Mouse (Mus musculus): ENCODE measurements around the gene Spice1. TPM values are rescaled to one million over a fixed set of nuclear protein-coding genes. Genes with fewer than 3 reads are reported as not detected.

Spice1 gene
- total RNA-seq, 1 experiment: 15.3 TPM

DNA sequence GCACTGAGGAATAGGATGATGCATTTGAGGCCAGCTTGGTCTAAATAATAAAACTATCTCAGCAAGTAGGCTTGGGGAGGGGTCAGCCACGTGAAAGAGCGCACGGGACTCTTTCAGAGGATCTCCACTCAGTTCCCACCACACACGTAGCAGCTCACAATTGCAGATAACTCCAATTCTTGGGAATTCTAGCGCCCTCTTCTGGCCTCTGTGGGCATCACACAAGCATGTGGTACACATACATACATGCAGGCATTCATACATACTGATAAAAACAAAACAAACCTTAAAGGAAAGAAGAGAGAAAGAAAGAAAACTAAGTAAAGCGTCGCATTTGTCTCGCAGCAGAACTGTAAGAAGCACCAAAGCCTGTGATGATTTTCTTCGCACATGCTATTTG is 16.3 kb upstream of the Spice1 start:
- H3K9ac ChIP-seq (ENCODE audit: insufficient read depth, low read depth, low read length, poor library complexity, severe bottlenecking): no peak overlapping the region
- in situ Hi-C loops (cut with MboI; ENCODE audit: low sequenced_read_pairs in 2 of 2, unreplicated experiment in 2 of 2): no loop called here
- TF ChIP-seq CHD2 (IDR thresholded peaks at IDR 0.05; ENCODE audit: low read depth, low read length) (no peak), HCFC1 (IDR thresholded peaks at IDR 0.05; ENCODE audit: borderline replicate concordance, insufficient read depth, low read length) (no peak), ZNF384 (IDR thresholded peaks at IDR 0.05; ENCODE audit: low read depth, low read length) (no peak)
- H3K4me3 ChIP-seq (ENCODE audit: insufficient read depth in 1 of 2, low read depth in 1 of 2, low read length in 2 of 2, poor library complexity in 1 of 2, severe bottlenecking in 1 of 2): no peak overlapping the region
- H3K27ac ChIP-seq (ENCODE audit: insufficient read depth, low read depth, low read length, poor library complexity, severe bottlenecking): no peak overlapping the region
- no peaks in the 10 kb centered on the region for H3K9me3 ChIP-seq (ENCODE audit: control insufficient read depth, insufficient read depth, low read depth, low read length)
- H3K36me3 ChIP-seq (ENCODE audit: control insufficient read depth, insufficient read depth, low read length, poor library complexity, severe bottlenecking): no peaks in the 10 kb centered on the region
- H3K4me1 ChIP-seq (ENCODE audit: control insufficient read depth in 2 of 2, insufficient read depth in 2 of 2, low read length in 2 of 2, poor library complexity in 1 of 2): no peaks in the 10 kb centered on the region; a peak in 2 of 4 replicates
- DNase-seq (ENCODE audit: low read depth, low spot score): no peak

DNA sequence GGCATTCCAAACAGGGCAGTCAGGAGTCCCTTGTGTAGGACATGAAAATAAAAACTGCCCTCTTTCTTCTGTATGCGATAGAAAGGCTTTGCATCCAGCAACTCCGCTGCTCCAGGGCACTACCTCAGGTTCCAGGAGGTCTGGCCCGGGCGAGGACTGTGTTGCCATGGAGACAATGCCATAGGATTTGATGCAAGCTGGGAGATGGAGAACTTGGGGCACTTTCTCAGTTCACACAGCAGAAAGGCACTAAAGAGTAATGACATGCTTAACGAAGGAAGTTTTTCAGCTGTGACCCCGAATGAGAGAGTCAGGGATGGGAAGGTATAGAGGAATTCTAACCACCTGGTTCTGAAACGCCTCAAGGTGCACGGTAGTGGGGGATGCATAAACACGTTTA is 15.8 kb upstream of the Spice1 start:
- Histone ChIP-seq H3K4me1 (ENCODE audit: control insufficient read depth in 2 of 2, insufficient read depth in 2 of 2, low read length in 2 of 2, poor library complexity in 1 of 2) (no peaks in the 10 kb centered on the region; a peak in 2 of 4 replicates), H3K27ac (ENCODE audit: insufficient read depth, low read depth, low read length, poor library complexity, severe bottlenecking) (no peak overlapping the region), H3K9ac (ENCODE audit: insufficient read depth, low read depth, low read length, poor library complexity, severe bottlenecking) (no peak overlapping the region), H3K9me3 (ENCODE audit: control insufficient read depth, insufficient read depth, low read depth, low read length) (no peaks in the 10 kb centered on the region), H3K4me3 (ENCODE audit: insufficient read depth in 1 of 2, low read depth in 1 of 2, low read length in 2 of 2, poor library complexity in 1 of 2, severe bottlenecking in 1 of 2) (no peak overlapping the region), H3K36me3 (ENCODE audit: control insufficient read depth, insufficient read depth, low read length, poor library complexity, severe bottlenecking) (no peaks in the 10 kb centered on the region)
- in situ Hi-C loops (cut with MboI; ENCODE audit: low sequenced_read_pairs in 2 of 2, unreplicated experiment in 2 of 2): no loop called here
- no peak for TF ChIP-seq ZNF384 (IDR thresholded peaks at IDR 0.05; ENCODE audit: low read depth, low read length)
- no peak for TF ChIP-seq MAFK (IDR thresholded peaks at IDR 0.05; ENCODE audit: insufficient read depth, low read depth, low read length)
- no peak for TF ChIP-seq HCFC1 (IDR thresholded peaks at IDR 0.05; ENCODE audit: borderline replicate concordance, insufficient read depth, low read length)
- TF ChIP-seq ZC3H11A (IDR thresholded peaks at IDR 0.05; ENCODE audit: borderline replicate concordance, low read depth, low read length): no peak
- no peak for TF ChIP-seq CHD2 (IDR thresholded peaks at IDR 0.05; ENCODE audit: low read depth, low read length)
- DNase-seq (ENCODE audit: low read depth, low spot score): no peak

DNA sequence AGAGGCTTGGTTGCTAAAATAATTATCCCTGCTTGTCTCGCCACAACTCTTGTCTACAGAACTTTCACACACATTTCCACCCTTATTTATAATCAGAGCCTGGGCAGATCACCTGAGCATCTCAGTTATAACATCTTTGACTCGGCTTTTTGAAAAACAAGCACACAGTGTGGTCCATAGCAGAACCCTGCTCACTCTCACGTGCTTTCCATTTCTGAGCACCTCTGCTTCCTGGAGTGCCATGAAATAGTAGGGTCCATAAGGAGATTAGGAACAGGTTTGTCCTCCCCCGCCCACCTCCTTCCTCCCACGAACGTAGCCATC is 15.3 kb upstream of the Spice1 start:
- in situ Hi-C loops (cut with MboI; ENCODE audit: low sequenced_read_pairs in 2 of 2, unreplicated experiment in 2 of 2): no loop called here

DNA sequence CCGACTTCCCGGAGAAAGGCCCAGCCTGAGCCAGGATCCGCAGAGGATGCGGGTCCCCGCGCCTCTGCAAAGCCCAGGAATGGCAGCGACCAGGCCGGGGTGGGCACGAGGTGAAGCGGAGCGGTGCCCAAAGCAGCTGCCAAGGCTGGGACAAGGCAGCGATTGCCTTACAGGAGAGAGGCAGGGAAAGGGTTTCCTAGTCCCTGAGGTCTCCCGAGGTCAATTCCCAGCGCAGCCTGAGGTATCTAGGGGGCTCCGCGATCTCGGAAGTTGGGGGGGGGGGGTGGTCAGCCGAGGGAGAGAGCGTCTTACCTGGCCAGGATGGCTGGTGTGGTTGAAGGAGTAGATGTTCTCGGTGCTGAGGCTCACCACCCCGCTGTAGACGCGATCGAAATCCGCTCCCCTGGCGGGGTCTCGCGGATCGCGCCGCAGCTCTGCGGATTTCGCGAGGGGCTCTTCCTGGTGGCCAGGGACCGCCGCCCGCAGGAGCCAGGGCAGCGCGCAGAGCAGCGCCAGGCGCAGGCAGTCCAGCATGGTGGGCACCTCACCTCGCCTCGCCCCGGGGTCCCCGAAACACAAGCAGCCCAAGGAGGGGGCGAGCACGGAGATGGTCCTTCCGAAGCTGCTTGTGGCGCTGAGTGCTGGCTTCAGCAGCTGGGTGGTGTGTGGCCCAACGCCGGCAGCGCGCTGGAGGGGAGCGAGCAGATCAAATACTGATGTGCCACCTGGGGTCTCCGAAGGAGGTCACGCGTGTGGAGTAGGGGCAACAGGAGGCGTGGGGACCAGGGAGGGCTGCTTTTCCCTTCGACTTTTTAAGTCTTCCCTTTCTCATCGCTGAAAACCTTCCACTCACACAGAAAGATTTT is 14.7 kb upstream of the Spice1 start:
- TF ChIP-seq MAFK (IDR thresholded peaks at IDR 0.05; ENCODE audit: insufficient read depth, low read depth, low read length) (no peak), ZNF384 (IDR thresholded peaks at IDR 0.05; ENCODE audit: low read depth, low read length) (no peak), CHD2 (IDR thresholded peaks at IDR 0.05; ENCODE audit: low read depth, low read length) (no peak), HCFC1 (IDR thresholded peaks at IDR 0.05; ENCODE audit: borderline replicate concordance, insufficient read depth, low read length) (0 out of 2 replicates have a peak, but pooled peaks have one; percentile 14), ZC3H11A (IDR thresholded peaks at IDR 0.05; ENCODE audit: borderline replicate concordance, low read depth, low read length) (no peak)
- H3K27ac ChIP-seq (ENCODE audit: insufficient read depth, low read depth, low read length, poor library complexity, severe bottlenecking): no peak overlapping the region
- H3K9ac ChIP-seq (ENCODE audit: insufficient read depth, low read depth, low read length, poor library complexity, severe bottlenecking): peak overlapping the region; percentile 56; the same call in 1 of the 2 replicates
- no peaks in the 10 kb centered on the region; a peak in 2 of 4 replicates for H3K4me1 ChIP-seq (ENCODE audit: control insufficient read depth in 2 of 2, insufficient read depth in 2 of 2, low read length in 2 of 2, poor library complexity in 1 of 2)
- H3K9me3 ChIP-seq (ENCODE audit: control insufficient read depth, insufficient read depth, low read depth, low read length): no peaks in the 10 kb centered on the region
- peak overlapping the region; percentile 65 to 67 for H3K4me3 ChIP-seq (ENCODE audit: insufficient read depth in 1 of 2, low read depth in 1 of 2, low read length in 2 of 2, poor library complexity in 1 of 2, severe bottlenecking in 1 of 2)
- in situ Hi-C loops (cut with MboI; ENCODE audit: low sequenced_read_pairs in 2 of 2, unreplicated experiment in 2 of 2): no loop called here
- no peak for DNase-seq (ENCODE audit: low read depth, low spot score)
- no peaks in the 10 kb centered on the region for H3K36me3 ChIP-seq (ENCODE audit: control insufficient read depth, insufficient read depth, low read length, poor library complexity, severe bottlenecking)

More for the DNA sequence above, 15.3 kb upstream of the Spice1 start:
- TF ChIP-seq ZNF384 (IDR thresholded peaks at IDR 0.05; ENCODE audit: low read depth, low read length) (no peak), CHD2 (IDR thresholded peaks at IDR 0.05; ENCODE audit: low read depth, low read length) (no peak), ZC3H11A (IDR thresholded peaks at IDR 0.05; ENCODE audit: borderline replicate concordance, low read depth, low read length) (no peak), MAFK (IDR thresholded peaks at IDR 0.05; ENCODE audit: insufficient read depth, low read depth, low read length) (no peak), HCFC1 (IDR thresholded peaks at IDR 0.05; ENCODE audit: borderline replicate concordance, insufficient read depth, low read length) (no peak)
- H3K36me3 ChIP-seq (ENCODE audit: control insufficient read depth, insufficient read depth, low read length, poor library complexity, severe bottlenecking): no peaks in the 10 kb centered on the region
- no peaks in the 10 kb centered on the region for H3K9me3 ChIP-seq (ENCODE audit: control insufficient read depth, insufficient read depth, low read depth, low read length)
- no peaks in the 10 kb centered on the region; a peak in 2 of 4 replicates for H3K4me1 ChIP-seq (ENCODE audit: control insufficient read depth in 2 of 2, insufficient read depth in 2 of 2, low read length in 2 of 2, poor library complexity in 1 of 2)
- H3K9ac ChIP-seq (ENCODE audit: insufficient read depth, low read depth, low read length, poor library complexity, severe bottlenecking): no peak overlapping the region
- H3K4me3 ChIP-seq (ENCODE audit: insufficient read depth in 1 of 2, low read depth in 1 of 2, low read length in 2 of 2, poor library complexity in 1 of 2, severe bottlenecking in 1 of 2): peak overlapping the region; percentile 65 to 67
- no peak for DNase-seq (ENCODE audit: low read depth, low spot score)
- H3K27ac ChIP-seq (ENCODE audit: insufficient read depth, low read depth, low read length, poor library complexity, severe bottlenecking): no peak overlapping the region
